Mouse (Mus musculus) E14TG2a.4 (cell line): ENCODE measurements around the gene Hadha.

ENCODE experiments used
- CTCF ChIP-seq: conservative IDR thresholded peaks from 2 replicates; pipeline ENCODE4 v1.5.1; 2014; ENCODE audit warnings: low read length
- POU5F1 ChIP-seq: IDR thresholded peaks from 2 replicates; pipeline ENCODE4 v1.6.1; 2014; ENCODE audit warnings: low read length, borderline replicate concordance

- TF ChIP-seq CTCF (no peak), POU5F1 (no peak)
Measured at GRCm38 (mm10) chr5:30109899-30110298, 45.1 kb downstream of the Hadha start.
